Mouse (Mus musculus): ENCODE data around the gene Plekha6.

Plekha6 gene

GRCm38 (mm10) chr1:133183141-133183925 lies 19.3 kb downstream of the Plekha6 start:
- DNase-seq = no peak

GRCm38 (mm10) chr1:133187948-133188680 lies 24.1 kb downstream of the Plekha6 start:
- DNase-seq = no peak

- DNase-seq = no peak
Observed at GRCm38 (mm10) chr1:133188719-133189118, 24.7 kb downstream of the Plekha6 start.

GRCm38 (mm10) chr1:133189471-133189870 lies 25.5 kb downstream of the Plekha6 start:
- DNase-seq = no peak

- no peak for DNase-seq
Observed at GRCm38 (mm10) chr1:133190550-133190949, 26.5 kb downstream of the Plekha6 start.

- DNase-seq = no peak
Observed at GRCm38 (mm10) chr1:133196181-133196580, 32.2 kb downstream of the Plekha6 start.

- no peak for DNase-seq
Observed at GRCm38 (mm10) chr1:133197266-133197665, 33.3 kb downstream of the Plekha6 start.

- no peak for DNase-seq
Observed at GRCm38 (mm10) chr1:133199706-133200105, 35.7 kb downstream of the Plekha6 start.

GRCm38 (mm10) chr1:133201499-133201898 lies 37.5 kb downstream of the Plekha6 start:
- DNase-seq = peak; percentile 97

GRCm38 (mm10) chr1:133203701-133204100 lies 39.7 kb downstream of the Plekha6 start:
- DNase-seq = no peak

GRCm38 (mm10) chr1:133204341-133204849 lies 40.4 kb downstream of the Plekha6 start:
- DNase-seq = no peak

GRCm38 (mm10) chr1:133204985-133205384 lies 41.0 kb downstream of the Plekha6 start:
- DNase-seq = peak; percentile 93

- no peak for DNase-seq
Observed at GRCm38 (mm10) chr1:133208086-133208815, 44.2 kb downstream of the Plekha6 start.

GRCm38 (mm10) chr1:133209036-133209435 lies 45.0 kb downstream of the Plekha6 start:
- no peak for DNase-seq

GRCm38 (mm10) chr1:133209482-133209881 lies 45.5 kb downstream of the Plekha6 start:
- DNase-seq = peak; percentile 93

GRCm38 (mm10) chr1:133209901-133210516 lies 46.0 kb downstream of the Plekha6 start:
- DNase-seq = peak; percentile 95

- peak; percentile 99 for DNase-seq
Observed at GRCm38 (mm10) chr1:133210766-133211165, 46.8 kb downstream of the Plekha6 start.

GRCm38 (mm10) chr1:133212273-133212672 lies 48.3 kb downstream of the Plekha6 start:
- DNase-seq = no peak

GRCm38 (mm10) chr1:133213098-133213497 lies 49.1 kb downstream of the Plekha6 start:
- DNase-seq = no peak

GRCm38 (mm10) chr1:133213901-133214300 lies 49.9 kb downstream of the Plekha6 start:
- DNase-seq = no peak

GRCm38 (mm10) chr1:133214672-133215359 lies 50.8 kb downstream of the Plekha6 start:
- no peak for DNase-seq

GRCm38 (mm10) chr1:133215360-133215700 lies 51.3 kb downstream of the Plekha6 start:
- no peak for DNase-seq

Data from heart, adult 11 months (tissue).